Mouse (Mus musculus) heart, postnatal 25 days (tissue): Measurements from ENCODE around the gene Hrc. TPM values are rescaled to one million over a fixed set of nuclear protein-coding genes. Genes with fewer than 3 reads are reported as not detected.
"Not testable (repeated sequence)": the region's sequence is repeated elsewhere in the genome, so short reads cannot be mapped to it uniquely, and the experiment has no call there.

Experiments used
- DNase-seq: peaks from one replicate; pipeline ENCODE4 v3.0.0; 2022; ENCODE audit warnings: low spot score
- intact Hi-C: fragments of 180-260 bp; cut with DNase I; formaldehyde crosslinking; loops from one replicate; pipeline ENCODE4 v1.15.1; 2025
- total RNA-seq, 2 experiments: library from RNA; stranded (reverse); gene quantifications; 2 replicates each; pipeline ENCODE4 v1.2.3; 2021

Gene Hrc
- total RNA-seq, 2 experiments from 2014 or later: 773 to 825 TPM

- intact Hi-C loops: no loop called here
- DNase-seq: no peak
Observed at GRCm38 (mm10) chr7:45331502-45331901, 3.6 kb upstream of the Hrc start.

- intact Hi-C loops: loop anchor here (2.0 kb wide), 1 partner anchor 34 kb away; the partner anchor contains the start of gene Ppfia3
Observed at GRCm38 (mm10) chr7:45332685-45333425, 2.2 kb upstream of the Hrc start.

GRCm38 (mm10) chr7:45333431-45333982 lies 1.6 kb upstream of the Hrc start, which contains the start of gene Trpm4:
Trpm4 (minus strand) TSS chr7:45333780.
- intact Hi-C loops: loop anchor here (2.0 kb wide), 1 partner anchor 33 kb away; the partner anchor contains the start of gene Ppfia3
- DNase-seq: peak; percentile 83

More at GRCm38 (mm10) chr7:45332685-45333425, 2.2 kb upstream of the Hrc start:
- peak; percentile 29 for DNase-seq

- intact Hi-C loops: no loop called here
- DNase-seq: no peak
Observed at GRCm38 (mm10) chr7:45334605-45335004, 485 bp upstream of the Hrc start.

- intact Hi-C loops: no loop called here
- no peak for DNase-seq
Observed at GRCm38 (mm10) chr7:45336319-45336718, 1.2 kb downstream of the Hrc start.

- no peak for DNase-seq
- intact Hi-C loops: no loop called here
Observed at GRCm38 (mm10) chr7:45337469-45337868, 2.4 kb downstream of the Hrc start.

GRCm38 (mm10) chr7:45338161-45338911 lies 3.2 kb downstream of the Hrc start:
- intact Hi-C loops: no loop called here
- DNase-seq: no peak

- intact Hi-C loops: loop anchor here (2.0 kb wide), 1 partner anchor 35 kb away; no protein-coding TSS in a partner anchor
- DNase-seq: no peak
Observed at GRCm38 (mm10) chr7:45339410-45340065, 4.4 kb downstream of the Hrc start.

- no peak for DNase-seq
- intact Hi-C loops: loop anchor here (2.0 kb wide), 1 partner anchor 35 kb away; no protein-coding TSS in a partner anchor
Observed at GRCm38 (mm10) chr7:45340066-45340442, 5.0 kb downstream of the Hrc start.

GRCm38 (mm10) chr7:45340669-45341068 lies 5.6 kb downstream of the Hrc start:
- intact Hi-C loops: loop anchor here (2.0 kb wide), 1 partner anchor 36 kb away; no protein-coding TSS in a partner anchor
- no peak for DNase-seq

GRCm38 (mm10) chr7:45341303-45341702 lies 6.2 kb downstream of the Hrc start:
- intact Hi-C loops: loop anchor here (2.0 kb wide), 1 partner anchor 37 kb away; no protein-coding TSS in a partner anchor

GRCm38 (mm10) chr7:45342081-45342480 lies 7.0 kb downstream of the Hrc start:
- intact Hi-C loops: no loop called here
- DNase-seq: no peak

More at GRCm38 (mm10) chr7:45341303-45341702, 6.2 kb downstream of the Hrc start:
- DNase-seq: peak; percentile 46

- no peak for DNase-seq
- intact Hi-C loops: no loop called here
Observed at GRCm38 (mm10) chr7:45343543-45343942, 8.5 kb downstream of the Hrc start.

- intact Hi-C loops: no loop called here
- DNase-seq: no peak
Observed at GRCm38 (mm10) chr7:45346905-45347304, 11.8 kb downstream of the Hrc start.

- intact Hi-C loops: no loop called here
- DNase-seq: no peak
Observed at GRCm38 (mm10) chr7:45353041-45353440, 18.0 kb downstream of the Hrc start.

GRCm38 (mm10) chr7:45355318-45356020 lies 20.4 kb downstream of the Hrc start:
- intact Hi-C loops: no loop called here
- no peak for DNase-seq

GRCm38 (mm10) chr7:45356087-45356486 lies 21.0 kb downstream of the Hrc start:
- intact Hi-C loops: no loop called here

GRCm38 (mm10) chr7:45359081-45359480 lies 24.0 kb downstream of the Hrc start:
- DNase-seq, intact Hi-C loops: not testable (repeated sequence)

More at GRCm38 (mm10) chr7:45356087-45356486, 21.0 kb downstream of the Hrc start:
- DNase-seq: no peak

GRCm38 (mm10) chr7:45360404-45361125 lies 25.5 kb downstream of the Hrc start:
- intact Hi-C loops: no loop called here
- no peak for DNase-seq
